Mouse (Mus musculus) liver, postnatal 0 days (tissue): ENCODE results near the gene Ap1s2. TPM values are rescaled to one million over a fixed set of nuclear protein-coding genes. Genes with fewer than 3 reads are reported as not detected.

Experiments
- ATAC-seq: fragments of 200-750 bp; cut with Nextera tagmentation; 2 replicates; pipeline ENCODE4 v1.8.0; 2017; ENCODE audit warnings: mild to moderate bottlenecking, moderate library complexity
- DNase-seq: peaks from one replicate; pipeline ENCODE4 v3.0.0-alpha.2; 2016
- H3K27ac ChIP-seq: fragments of 300-500 bp; sonication (generic); 2 replicates; pipeline ENCODE4 v1.5.1; 2014; ENCODE audit warnings: antibody characterized with exemption, moderate library complexity, mild to moderate bottlenecking, low read depth
- H3K27me3 ChIP-seq: fragments of 300-500 bp; sonication (generic); 2 replicates; pipeline ENCODE4 v1.6.1; 2014; ENCODE audit warnings: low read length, control low read depth, mixed read lengths; ENCODE audit not compliant: insufficient read depth
- H3K36me3 ChIP-seq: fragments of 300-500 bp; sonication (generic); replicated peaks from 2 replicates; pipeline ENCODE4 v1.6.1; 2014; ENCODE audit warnings: mild to moderate bottlenecking, control low read depth, low read length, moderate library complexity, mixed read lengths; ENCODE audit not compliant: insufficient read depth
- H3K4me1 ChIP-seq: fragments of 300-500 bp; sonication (generic); 2 replicates; pipeline ENCODE4 v1.6.1; 2014; ENCODE audit warnings: antibody characterized with exemption, mild to moderate bottlenecking, control low read depth; ENCODE audit not compliant: insufficient read depth
- H3K4me2 ChIP-seq: fragments of 300-500 bp; sonication (generic); 2 replicates; pipeline ENCODE4 v1.6.1; 2014; ENCODE audit warnings: low read depth, mild to moderate bottlenecking, low read length, moderate library complexity, mixed read lengths
- H3K4me3 ChIP-seq: fragments of 300-500 bp; sonication (generic); 2 replicates; pipeline ENCODE4 v1.5.1; 2014; ENCODE audit warnings: low read depth, low read length
- H3K9ac ChIP-seq: fragments of 300-500 bp; sonication (generic); replicated peaks from 2 replicates; pipeline ENCODE4 v1.6.1; 2014; ENCODE audit warnings: mild to moderate bottlenecking, moderate library complexity
- H3K9me3 ChIP-seq: fragments of 300-500 bp; sonication (generic); 2 replicates; pipeline ENCODE4 v1.6.1; 2016; ENCODE audit warnings: mild to moderate bottlenecking, control low read depth, low read length, mixed read lengths
- CTCF ChIP-seq: sonication (generic); IDR thresholded peaks from 2 replicates; pipeline ENCODE4 v1.5.1; 2016; ENCODE audit warnings: antibody characterized with exemption, low read depth
- EP300 ChIP-seq: IDR thresholded peaks from 2 replicates; pipeline ENCODE4 v1.6.1; 2016; ENCODE audit warnings: antibody characterized with exemption, low read depth, mild to moderate bottlenecking
- WGBS: fragments of 180-500 bp; shearing (Covaris S2); extraction: QIAGEN DNeasy Blood & Tissue Kit; methylation state at CpG from one replicate; pipeline ENCODE4 v1.1.7; 2014; ENCODE audit not compliant: insufficient replicate concordance; 5-methylcytosine and 5-hydroxymethylcytosine counted together
- polyA plus RNA-seq: library from polyadenylated mRNA; unstranded; fragments of >200 nt; fragmentation: Nextera tagmentation; extraction: Ambion mirVana; gene quantifications from 2 replicates; pipeline ENCODE4 v1.2.1, GENCODE M21; 2015

The Ap1s2 gene
- 3.9 and 4.9 TPM in 2 replicates for polyA plus RNA-seq

- Histone ChIP-seq H3K9me3 (no peaks in the 10 kb centered on the region), H3K9ac (peak within 1 kb of the TSS; percentile 69), H3K27me3 (peaks cover 12% of the 10 kb centered on the region; the same call in 1 of the 2 replicates), H3K27ac (peak within 1 kb of the TSS; percentile 75), H3K4me1 (no peaks in the 10 kb centered on the region), H3K36me3 (no peaks in the 10 kb centered on the region), H3K4me2 (peak within 1 kb of the TSS; percentile 86), H3K4me3 (peak within 1 kb of the TSS; percentile 69)
- DNase-seq (peak; percentile 93), ATAC-seq (peak; percentile 99)
- TF ChIP-seq EP300 (no peak), CTCF (peak; percentile 55)
- WGBS, result 12% methylated on average over 57 of the region's 80 CpGs
Observed at GRCm38 (mm10) chrX:163908337-163909250, at the start of gene Ap1s2. TSS of gene Ap1s2 (plus strand) at chrX:163909017.

GRCm38 (mm10) chrX:163867711-163868379 is 41.0 kb upstream of the Ap1s2 start:
- H3K9me3 ChIP-seq, result no peaks in the 10 kb centered on the region
- H3K4me3 ChIP-seq, result no peak overlapping the region
- DNase-seq (no peak), ATAC-seq (no peak)
- 55% methylated on average over 5 of the region's 5 CpGs for WGBS
- no peak overlapping the region for H3K4me2 ChIP-seq
- no peaks in the 10 kb centered on the region for H3K36me3 ChIP-seq
- TF ChIP-seq EP300 (no peak), CTCF (no peak)
- H3K27me3 ChIP-seq, result no peaks in the 10 kb centered on the region
- no peak overlapping the region for H3K9ac ChIP-seq
- H3K4me1 ChIP-seq, result no peaks in the 10 kb centered on the region
- H3K27ac ChIP-seq, result no peak overlapping the region; the same call in 1 of the 2 replicates

GRCm38 (mm10) chrX:163868659-163869278 is 40.0 kb upstream of the Ap1s2 start:
- no peak for ATAC-seq
- no peak for TF ChIP-seq EP300
- no peak for TF ChIP-seq CTCF
- Histone ChIP-seq H3K4me2 (no peak overlapping the region), H3K36me3 (no peaks in the 10 kb centered on the region), H3K27me3 (no peaks in the 10 kb centered on the region), H3K4me1 (no peaks in the 10 kb centered on the region), H3K9me3 (no peaks in the 10 kb centered on the region), H3K9ac (no peak overlapping the region), H3K4me3 (no peak overlapping the region), H3K27ac (no peak overlapping the region)
- DNase-seq, result no peak
- WGBS, result 71% methylated on average over 11 of the region's 11 CpGs

GRCm38 (mm10) chrX:163875932-163876331 is 32.9 kb upstream of the Ap1s2 start:
- no peak overlapping the region for H3K27ac ChIP-seq
- WGBS, result 61% methylated on average over 3 of the region's 3 CpGs
- H3K36me3 ChIP-seq, result no peaks in the 10 kb centered on the region
- TF ChIP-seq EP300 (no peak), CTCF (no peak)
- no peaks in the 10 kb centered on the region for H3K4me1 ChIP-seq
- no peaks in the 10 kb centered on the region for H3K27me3 ChIP-seq
- no peak for DNase-seq
- no peak overlapping the region for H3K9ac ChIP-seq
- H3K4me3 ChIP-seq, result no peak overlapping the region
- no peaks in the 10 kb centered on the region for H3K9me3 ChIP-seq
- no peak for ATAC-seq
- no peak overlapping the region for H3K4me2 ChIP-seq

GRCm38 (mm10) chrX:163876636-163877035 is 32.2 kb upstream of the Ap1s2 start:
- no peaks in the 10 kb centered on the region for H3K4me1 ChIP-seq
- WGBS, result 46% methylated on average over 4 of the region's 4 CpGs

GRCm38 (mm10) chrX:163879039-163879438 is 29.8 kb upstream of the Ap1s2 start:
- Histone ChIP-seq H3K36me3 (no peaks in the 10 kb centered on the region), H3K9me3 (no peaks in the 10 kb centered on the region), H3K4me1 (no peaks in the 10 kb centered on the region), H3K4me3 (no peak overlapping the region), H3K4me2 (no peak overlapping the region), H3K9ac (no peak overlapping the region), H3K27me3 (no peaks in the 10 kb centered on the region), H3K27ac (no peak overlapping the region)
- WGBS, result 53% methylated on average over 6 of the region's 6 CpGs
- no peak for ATAC-seq
- DNase-seq, result no peak
- TF ChIP-seq CTCF (no peak), EP300 (no peak)

More at GRCm38 (mm10) chrX:163876636-163877035, 32.2 kb upstream of the Ap1s2 start:
- Histone ChIP-seq H3K4me2 (no peak overlapping the region), H3K36me3 (no peaks in the 10 kb centered on the region), H3K4me3 (no peak overlapping the region), H3K27me3 (no peaks in the 10 kb centered on the region), H3K9me3 (no peaks in the 10 kb centered on the region), H3K27ac (no peak overlapping the region), H3K9ac (no peak overlapping the region)
- TF ChIP-seq CTCF (no peak), EP300 (no peak)
- DNase-seq (no peak), ATAC-seq (no peak)
